Mouse (Mus musculus) hindbrain, postnatal 0 days (tissue): ENCODE results near the gene Olfr568. TPM values are rescaled to one million over a fixed set of nuclear protein-coding genes. Genes with fewer than 3 reads are reported as not detected.

Source experiments
- ATAC-seq: fragments of 200-750 bp; cut with Nextera tagmentation; 2 replicates; pipeline ENCODE4 v1.8.0; 2017; ENCODE audit warnings: mild to moderate bottlenecking, moderate TSS enrichment, moderate library complexity
- DNase-seq: peaks from one replicate; pipeline ENCODE4 v3.0.0-alpha.2; 2015; ENCODE audit warnings: low spot score
- H3K27ac ChIP-seq: fragments of 300-500 bp; sonication (generic); 2 replicates; pipeline ENCODE4 v1.5.1; 2014; ENCODE audit warnings: mild to moderate bottlenecking
- H3K27me3 ChIP-seq: fragments of 300-500 bp; sonication (generic); 2 replicates; pipeline ENCODE4 v1.6.1; 2014; ENCODE audit warnings: low read length, mixed read lengths; ENCODE audit not compliant: insufficient read depth
- H3K36me3 ChIP-seq: fragments of 300-500 bp; sonication (generic); 2 replicates; pipeline ENCODE4 v1.6.1; 2014; ENCODE audit warnings: low read length, mixed read lengths; ENCODE audit not compliant: insufficient read depth
- H3K4me1 ChIP-seq: fragments of 300-500 bp; sonication (generic); 2 replicates; pipeline ENCODE4 v1.6.1; 2014; ENCODE audit warnings: antibody characterized with exemption, low read length, mixed read lengths; ENCODE audit not compliant: insufficient read depth
- H3K4me2 ChIP-seq: fragments of 300-500 bp; sonication (generic); 2 replicates; pipeline ENCODE4 v1.6.1; 2014; ENCODE audit warnings: low read depth, mild to moderate bottlenecking, low read length, moderate library complexity, mixed read lengths
- H3K4me3 ChIP-seq: fragments of 300-500 bp; sonication (generic); 2 replicates; pipeline ENCODE4 v1.5.1; 2014; ENCODE audit warnings: low read length
- H3K9ac ChIP-seq: fragments of 300-500 bp; sonication (generic); replicated peaks from 2 replicates; pipeline ENCODE4 v1.6.1; 2014; ENCODE audit warnings: mild to moderate bottlenecking, low read length, moderate library complexity, mixed read lengths
- H3K9me3 ChIP-seq: fragments of 300-500 bp; sonication (generic); 2 replicates; pipeline ENCODE4 v1.6.1; 2016; ENCODE audit warnings: low read length, mixed read lengths
- CTCF ChIP-seq: IDR thresholded peaks from 2 replicates; pipeline ENCODE4 v1.5.1; 2016; ENCODE audit warnings: antibody characterized with exemption, control low read depth, low read depth
- WGBS: fragments of 180-500 bp; shearing (Covaris S2); extraction: QIAGEN DNeasy Blood & Tissue Kit; methylation state at CpG from one replicate; pipeline ENCODE4 v1.1.7; 2014; 5-methylcytosine and 5-hydroxymethylcytosine counted together
- polyA plus RNA-seq: library from polyadenylated mRNA; unstranded; fragments of >200 nt; fragmentation: Nextera tagmentation; extraction: Ambion mirVana; gene quantifications from 2 replicates; pipeline ENCODE4 v1.2.1, GENCODE M21; 2015
- total RNA-seq: library from RNA; depleted of rRNA; stranded (reverse); fragments of >200 nt; gene quantifications from 2 replicates; pipeline ENCODE4 v1.2.3, GENCODE M21; 2014; rRNA removed

Olfr568 gene
- total and polyA plus RNA-seq, 2 experiments from 2014 or later, result not detected

GRCm38 (mm10) chr7:102919632-102920031, 42.7 kb downstream of the Olfr568 start:
- Histone ChIP-seq H3K4me1 (no peaks in the 10 kb centered on the region), H3K4me2 (no peak overlapping the region), H3K9ac (no peak overlapping the region), H3K9me3 (no peaks in the 10 kb centered on the region), H3K36me3 (no peaks in the 10 kb centered on the region), H3K27ac (no peak overlapping the region), H3K27me3 (no peaks in the 10 kb centered on the region), H3K4me3 (no peak overlapping the region)
- DNase-seq (peak; percentile 75), ATAC-seq (peak; percentile 56)
- peak; percentile 82 for TF ChIP-seq CTCF
- WGBS, result 14% methylated on average over 1 of the region's 1 CpGs

DNA sequence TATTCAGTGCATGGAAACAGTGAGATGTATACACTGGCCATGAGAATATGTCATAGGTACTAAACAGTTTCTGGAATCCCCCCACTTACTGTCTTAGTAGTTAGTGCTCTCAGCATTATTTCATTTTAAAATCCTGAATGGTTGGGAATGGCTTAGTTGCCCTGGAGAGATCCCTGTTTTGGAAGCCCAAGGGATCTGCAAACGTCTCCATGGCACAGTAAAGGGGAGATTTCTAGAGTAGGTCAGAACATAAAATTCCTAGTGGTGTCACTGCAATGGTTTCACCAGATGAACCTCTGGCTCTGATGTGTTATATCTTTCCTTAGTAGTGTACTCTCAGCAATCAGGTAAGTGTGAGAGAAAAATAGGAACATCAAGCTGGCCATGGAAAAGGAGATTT, 47.2 kb downstream of the Olfr568 start, which contains the start of gene Olfr572:
Olfr572 (plus strand) TSS at position 301 of the 400 bp plus-strand sequence.
- Histone ChIP-seq H3K36me3 (no peaks in the 10 kb centered on the region), H3K9ac (no peak within 1 kb of the TSS), H3K4me2 (no peak within 1 kb of the TSS), H3K9me3 (no peaks in the 10 kb centered on the region), H3K27me3 (no peaks in the 10 kb centered on the region), H3K4me1 (no peaks in the 10 kb centered on the region), H3K4me3 (no peak within 1 kb of the TSS), H3K27ac (no peak within 1 kb of the TSS)
- TF ChIP-seq CTCF, result no peak
- ATAC-seq (no peak), DNase-seq (no peak)
- WGBS, result 63% methylated on average over 1 of the region's 1 CpGs

- Histone ChIP-seq H3K4me2 (no peak overlapping the region), H3K4me3 (no peak overlapping the region), H3K4me1 (no peaks in the 10 kb centered on the region), H3K36me3 (no peaks in the 10 kb centered on the region), H3K9me3 (no peaks in the 10 kb centered on the region), H3K9ac (no peak overlapping the region), H3K27me3 (no peaks in the 10 kb centered on the region), H3K27ac (no peak overlapping the region)
- no peak for TF ChIP-seq CTCF
- WGBS, result 72% methylated on average over 3 of the region's 3 CpGs
- ATAC-seq, result no peak
- DNase-seq, result no peak
Measured at GRCm38 (mm10) chr7:102927105-102927504, 50.2 kb downstream of the Olfr568 start.

Other genes starting within 250 kb of the Olfr568 start
- not detected in 2 replicates for gene Olfr554, start 238.7 kb upstream of the Olfr568 start, total RNA-seq
- not detected in 2 replicates for gene Olfr554, start 238.7 kb upstream of the Olfr568 start, polyA plus RNA-seq
- gene Olfr555, start 218.3 kb upstream of the Olfr568 start, total RNA-seq, result not detected in 2 replicates
- gene Olfr555, start 218.3 kb upstream of the Olfr568 start, polyA plus RNA-seq, result not detected in 2 replicates
- gene Olfr556, start 212.2 kb upstream of the Olfr568 start, total RNA-seq, result not detected in 2 replicates
- gene Olfr556, start 212.2 kb upstream of the Olfr568 start, polyA plus RNA-seq, result not detected in 2 replicates
- gene Trim68, start 189.8 kb upstream of the Olfr568 start, total RNA-seq, result 2.2 TPM in 2 replicates
- gene Trim68, start 189.8 kb upstream of the Olfr568 start, polyA plus RNA-seq, result 5.3 and 6.5 TPM in 2 replicates
- gene Olfr557, start 181.2 kb upstream of the Olfr568 start, total RNA-seq, result not detected in 2 replicates
- gene Olfr557, start 181.2 kb upstream of the Olfr568 start, polyA plus RNA-seq, result not detected in 2 replicates
- gene Olfr558, start 174.9 kb upstream of the Olfr568 start, total RNA-seq, result 0.11 TPM in 1 of 2 replicates, not detected in the other
- gene Olfr558, start 174.9 kb upstream of the Olfr568 start, polyA plus RNA-seq, result 0.23 TPM in 1 of 2 replicates, not detected in the other
- not detected in 2 replicates for gene Olfr33, start 158.1 kb upstream of the Olfr568 start, total RNA-seq
- gene Olfr33, start 158.1 kb upstream of the Olfr568 start, polyA plus RNA-seq, result not detected in 2 replicates
- gene Olfr559, start 149.6 kb upstream of the Olfr568 start, total RNA-seq, result not detected in 2 replicates
- not detected in 2 replicates for gene Olfr559, start 149.6 kb upstream of the Olfr568 start, polyA plus RNA-seq
- gene Olfr560, start 117.8 kb upstream of the Olfr568 start, total RNA-seq, result not detected in 2 replicates
- not detected in 2 replicates for gene Olfr560, start 117.8 kb upstream of the Olfr568 start, polyA plus RNA-seq
- gene Olfr78, start 117.7 kb upstream of the Olfr568 start, total RNA-seq, result 0.78 TPM in 1 of 2 replicates, not detected in the other
- 0.10 and 0.15 TPM in 2 replicates for gene Olfr78, start 117.7 kb upstream of the Olfr568 start, polyA plus RNA-seq
- gene Olfr561, start 105.9 kb upstream of the Olfr568 start, total RNA-seq, result not detected in 2 replicates
- gene Olfr561, start 105.9 kb upstream of the Olfr568 start, polyA plus RNA-seq, result not detected in 2 replicates
- gene Olfr564, start 73.6 kb upstream of the Olfr568 start, total RNA-seq, result not detected in 2 replicates
- gene Olfr564, start 73.6 kb upstream of the Olfr568 start, polyA plus RNA-seq, result not detected in 2 replicates
- gene Olfr566, start 18.4 kb upstream of the Olfr568 start, total RNA-seq, result not detected in 2 replicates
- gene Olfr566, start 18.4 kb upstream of the Olfr568 start, polyA plus RNA-seq, result not detected in 2 replicates
- gene Olfr569, start 13.8 kb downstream of the Olfr568 start, total RNA-seq, result not detected in 2 replicates
- not detected in 2 replicates for gene Olfr569, start 13.8 kb downstream of the Olfr568 start, polyA plus RNA-seq
- not detected in 2 replicates for gene Olfr570, start 17.5 kb downstream of the Olfr568 start, total RNA-seq
- not detected in 2 replicates for gene Olfr570, start 17.5 kb downstream of the Olfr568 start, polyA plus RNA-seq
- gene Olfr571, start 40.4 kb downstream of the Olfr568 start, total RNA-seq, result not detected in 2 replicates
- gene Olfr571, start 40.4 kb downstream of the Olfr568 start, polyA plus RNA-seq, result not detected in 2 replicates
- gene Olfr572, start 47.3 kb downstream of the Olfr568 start, total RNA-seq, result not detected in 2 replicates
- gene Olfr572, start 47.3 kb downstream of the Olfr568 start, polyA plus RNA-seq, result not detected in 2 replicates
- not detected in 2 replicates for gene Olfr573-ps1, start 65.5 kb downstream of the Olfr568 start, total RNA-seq
- not detected in 2 replicates for gene Olfr573-ps1, start 65.5 kb downstream of the Olfr568 start, polyA plus RNA-seq
- not detected in 2 replicates for gene Olfr574, start 71.3 kb downstream of the Olfr568 start, total RNA-seq
- not detected in 2 replicates for gene Olfr574, start 71.3 kb downstream of the Olfr568 start, polyA plus RNA-seq
- gene Olfr575, start 81.7 kb downstream of the Olfr568 start, total RNA-seq, result not detected in 2 replicates
- gene Olfr575, start 81.7 kb downstream of the Olfr568 start, polyA plus RNA-seq, result not detected in 2 replicates
- gene Olfr576, start 85.5 kb downstream of the Olfr568 start, total RNA-seq, result not detected in 2 replicates
- gene Olfr576, start 85.5 kb downstream of the Olfr568 start, polyA plus RNA-seq, result not detected in 2 replicates
- gene Olfr577, start 98.8 kb downstream of the Olfr568 start, total RNA-seq, result not detected in 2 replicates
- gene Olfr577, start 98.8 kb downstream of the Olfr568 start, polyA plus RNA-seq, result not detected in 2 replicates
- gene Olfr578, start 112.2 kb downstream of the Olfr568 start, total RNA-seq, result not detected in 2 replicates
- gene Olfr578, start 112.2 kb downstream of the Olfr568 start, polyA plus RNA-seq, result not detected in 2 replicates
- not detected in 2 replicates for gene Olfr582, start 160.9 kb downstream of the Olfr568 start, total RNA-seq
- not detected in 2 replicates for gene Olfr582, start 160.9 kb downstream of the Olfr568 start, polyA plus RNA-seq
- gene Olfr583, start 174.2 kb downstream of the Olfr568 start, total RNA-seq, result not detected in 2 replicates
- gene Olfr583, start 174.2 kb downstream of the Olfr568 start, polyA plus RNA-seq, result not detected in 2 replicates
- gene Olfr584, start 204.8 kb downstream of the Olfr568 start, total RNA-seq, result not detected in 2 replicates
- not detected in 2 replicates for gene Olfr584, start 204.8 kb downstream of the Olfr568 start, polyA plus RNA-seq
- gene Olfr585, start 220.6 kb downstream of the Olfr568 start, total RNA-seq, result not detected in 2 replicates
- not detected in 2 replicates for gene Olfr585, start 220.6 kb downstream of the Olfr568 start, polyA plus RNA-seq
- not detected in 2 replicates for gene Olfr586, start 248.5 kb downstream of the Olfr568 start, total RNA-seq
- gene Olfr586, start 248.5 kb downstream of the Olfr568 start, polyA plus RNA-seq, result not detected in 2 replicates